ENCODE assay signal across 8 mouse cellular contexts in the genomic region with DNA sequence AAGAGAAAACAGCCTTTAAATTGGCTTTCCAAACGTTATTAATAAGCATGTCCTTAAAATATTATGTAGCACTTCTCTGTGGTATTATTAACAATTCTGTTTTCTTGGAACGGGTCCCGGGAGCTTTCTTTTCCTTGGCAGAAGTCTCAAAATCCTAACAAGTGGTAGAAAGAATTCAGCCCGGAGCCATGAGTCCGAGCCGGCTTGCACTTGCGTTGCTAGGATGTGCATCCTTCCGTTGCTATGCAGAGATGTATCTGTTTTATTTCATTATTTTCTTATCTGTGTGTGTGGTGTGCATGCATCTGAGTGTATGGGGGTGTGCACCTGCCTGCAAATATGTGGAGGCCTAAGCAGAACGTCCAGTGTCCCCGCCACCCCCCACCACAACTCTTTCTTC. TPM values are rescaled to one million over a fixed set of nuclear protein-coding genes. Genes with fewer than 3 reads are reported as not detected.
DNase-seq lines count a peak whose midpoint lies in the region; ATAC-seq lines count a peak whose summit lies in the region.
"Had no signal": no experiment of that assay in that cellular context is flagged by ENCODE, and none has a peak within 500 bp of the region (broad histone marks: within the 10 kb centered on the region; RNA-seq: fewer than 3 reads in every experiment).

No protein-coding gene starts in this region.

- no peak overlapping the region for H3K9ac ChIP-seq in midbrain, embryonic 15.5 days
- no peak overlapping the region for H3K9ac ChIP-seq in midbrain, embryonic 11.5 days (ENCODE audit: low read length)

- no peak overlapping the region for H3K4me3 ChIP-seq in midbrain, embryonic 15.5 days
- H3K4me3 ChIP-seq in midbrain, embryonic 11.5 days (ENCODE audit: low read depth, low read length) = no peak overlapping the region

- H3K36me3 ChIP-seq in midbrain, embryonic 15.5 days (replicated peaks) = no peaks in the 10 kb centered on the region
- no peaks in the 10 kb centered on the region for H3K36me3 ChIP-seq in midbrain, embryonic 11.5 days (ENCODE audit: control insufficient read depth, insufficient read depth, low read length)

- no peaks in the 10 kb centered on the region for H3K9me3 ChIP-seq in midbrain, embryonic 15.5 days
- no peaks in the 10 kb centered on the region for H3K9me3 ChIP-seq in midbrain, embryonic 11.5 days (ENCODE audit: control insufficient read depth, low read length)

- ATAC-seq in midbrain, embryonic 15.5 days (replicated peaks) = peak; percentile 81; the same call in 1 of the 2 replicates
- ATAC-seq in midbrain, embryonic 11.5 days (ENCODE audit: low FRiP score) = no peak
- ATAC-seq: Patski had no signal

- 54% methylated on average over 10 of the region's 10 CpGs for WGBS in midbrain, embryonic 15.5 days
- 91% methylated on average over 10 of the region's 10 CpGs for WGBS in midbrain, embryonic 11.5 days

- peak; percentile 49 to 61 for DNase-seq in heart, postnatal 10 days
- DNase-seq in heart, adult 11 months = no peak
- DNase-seq in midbrain, embryonic 11.5 days (ENCODE audit: low spot score, missing footprints) = no peak
- DNase-seq in layer of hippocampus, adult 18-20 months (ENCODE audit: low spot score in 2 of 2) = peak; percentile 55 to 81
- peak; percentile 63 to 66 for DNase-seq in right cerebral cortex, adult 2 months (ENCODE audit: low spot score in 2 of 2)
- no peak for DNase-seq in embryo, embryonic 10.5 days (ENCODE audit: low spot score)

- no peaks in the 10 kb centered on the region for H3K27me3 ChIP-seq in midbrain, embryonic 15.5 days (replicated peaks)
- H3K27me3 ChIP-seq in midbrain, embryonic 11.5 days (ENCODE audit: control insufficient read depth, insufficient read depth, low read length) = no peaks in the 10 kb centered on the region

- H3K4me2 ChIP-seq in midbrain, embryonic 15.5 days = no peak overlapping the region
- no peak overlapping the region for H3K4me2 ChIP-seq in midbrain, embryonic 11.5 days

- H3K4me1 ChIP-seq in midbrain, embryonic 15.5 days = peaks cover 6% of the 10 kb centered on the region; the same call in 1 of the 2 replicates
- H3K4me1 ChIP-seq in midbrain, embryonic 11.5 days (ENCODE audit: control insufficient read depth, insufficient read depth, low read length) = no peaks in the 10 kb centered on the region

- H3K27ac ChIP-seq in midbrain, embryonic 15.5 days = peak overlapping the region; percentile 60
- H3K27ac ChIP-seq in midbrain, embryonic 11.5 days (ENCODE audit: low read depth, low read length) = no peak overlapping the region

- intact Hi-C loops in heart, postnatal 10 days (cut with DNase I) = no loop called here

RNA-seq across cellular contexts. Expression of a gene that starts 41.5 kb away (rescaled TPM):
- total RNA-seq in heart, postnatal 10 days (2021) = 10 to 100 TPM; 44.7 to 44.8 TPM
- 21.0 and 21.3 TPM in 2 replicates for polyA plus RNA-seq in midbrain, embryonic 15.5 days (2015; fragmentation: Nextera tagmentation; extraction: Ambion mirVana)
- 12.6 and 13.9 TPM in 2 replicates for polyA plus RNA-seq in midbrain, embryonic 11.5 days (2014; fragmentation: Nextera tagmentation; extraction: Ambion mirVana)
- total RNA-seq in layer of hippocampus, adult 18-20 months (2021) = 10 to 100 TPM; 84.7 to 86.4 TPM

Comparison
In these comparisons a context has a peak if more than half of its experiments do, and no peak if none do; other contexts are left out.
1. DNase-seq: peak in heart, postnatal 10 days (2 of 2), layer of hippocampus, adult 18-20 months (2 of 2) and right cerebral cortex, adult 2 months (2 of 2); none in heart, adult 11 months (single experiment), midbrain, embryonic 11.5 days (single experiment) and embryo, embryonic 10.5 days (single experiment).